Mouse (Mus musculus) T-helper 2 cell (primary cell): ENCODE data around the gene Btaf1.

Source experiments
- in situ Hi-C: fragments of 300-600 bp; cut with MboI, MseI; formaldehyde crosslinking; loops from one replicate; pipeline ENCODE4 v1.15.1; 2025; ENCODE audit warnings: high pct_unique_total_duplicates

Btaf1 gene

DNA sequence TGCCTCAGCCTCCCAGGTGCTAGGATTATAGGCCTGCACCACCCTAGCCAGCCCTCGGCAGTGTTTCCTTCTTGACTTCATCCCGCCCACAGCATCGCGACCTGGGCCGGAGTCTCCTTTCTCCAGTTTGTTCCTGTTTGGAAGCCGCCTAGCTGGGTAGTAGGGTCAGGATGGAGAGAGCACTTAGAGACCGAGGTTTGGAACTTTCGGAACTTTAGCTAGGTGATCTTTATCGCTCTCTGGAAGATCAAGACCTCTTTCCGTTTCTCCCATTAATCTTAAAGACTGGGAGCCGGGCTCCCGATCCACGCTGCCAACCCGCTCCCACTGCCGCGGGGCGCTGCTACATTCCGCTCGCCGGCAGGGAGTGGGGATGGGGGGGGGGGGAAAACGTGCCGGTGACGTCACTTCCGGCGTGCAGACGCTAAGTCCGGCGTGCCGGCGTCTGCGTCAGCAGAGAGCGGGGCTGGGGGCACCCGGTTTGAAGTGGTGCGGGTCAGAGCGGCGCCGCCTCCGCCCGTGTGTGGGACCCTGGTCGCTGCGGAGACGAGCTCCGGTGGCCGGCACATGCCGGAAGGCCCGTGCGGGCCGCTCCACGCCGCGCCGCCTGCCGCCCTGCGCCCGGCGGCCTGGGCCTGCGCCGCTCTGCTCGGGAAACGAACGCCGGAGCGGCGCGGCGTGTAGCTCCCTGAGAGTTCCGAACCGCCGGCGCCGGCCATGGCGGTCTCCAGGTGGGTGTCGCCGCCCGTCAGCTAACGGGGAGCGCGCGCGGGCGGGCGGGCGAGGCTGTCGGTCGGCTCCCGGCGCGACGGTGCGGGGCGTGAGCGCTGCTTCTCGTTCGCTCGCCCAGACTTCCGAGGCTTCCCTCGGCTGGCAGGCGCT, at the start of gene Btaf1:
Gene Btaf1 (plus strand): TSS at position 409 of the 882 bp plus-strand sequence.
- in situ Hi-C loops = loop anchor here (5.0 kb wide), 1 partner anchor 446 kb away; no protein-coding TSS in a partner anchor

- in situ Hi-C loops = no loop called here
Observed at GRCm38 (mm10) chr19:36877329-36877728, 48.5 kb upstream of the Btaf1 start.

DNA sequence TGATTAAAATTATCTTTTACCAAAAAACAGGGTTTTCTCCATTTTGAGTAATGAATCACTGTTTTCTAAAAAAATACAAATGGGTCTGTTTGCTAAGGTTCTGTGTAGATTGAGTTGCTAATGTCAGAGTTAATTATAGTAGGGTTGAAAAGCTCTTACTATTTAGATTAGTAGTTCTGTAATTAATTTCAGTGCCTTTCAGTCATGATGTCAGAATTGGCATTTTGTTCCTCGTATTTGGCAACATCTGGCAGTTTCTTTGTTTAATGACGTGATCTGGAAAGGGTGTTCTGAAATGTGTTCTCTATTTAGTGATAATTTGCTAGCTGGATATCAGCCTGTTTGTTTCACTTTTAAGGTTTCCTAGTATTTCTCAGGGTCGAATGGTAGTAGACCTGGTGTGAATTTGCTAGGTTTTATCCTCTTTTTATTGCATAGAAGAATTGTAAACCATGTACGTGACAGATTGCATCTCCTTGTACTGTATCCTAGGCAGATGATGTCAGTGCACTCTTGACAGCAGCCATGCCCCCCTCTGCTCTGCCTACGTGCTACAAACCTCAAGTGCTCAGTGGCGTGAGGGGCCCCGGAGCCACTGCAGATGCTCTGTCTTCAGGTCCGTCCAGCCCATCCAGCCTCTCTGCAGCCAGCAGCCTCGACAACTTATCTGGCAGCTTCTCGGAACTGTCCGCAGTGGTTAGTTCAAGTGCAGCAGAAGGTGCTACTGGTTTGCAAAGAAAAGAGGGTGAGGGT, 47.0 kb upstream of the Btaf1 start:
- in situ Hi-C loops = no loop called here

DNA sequence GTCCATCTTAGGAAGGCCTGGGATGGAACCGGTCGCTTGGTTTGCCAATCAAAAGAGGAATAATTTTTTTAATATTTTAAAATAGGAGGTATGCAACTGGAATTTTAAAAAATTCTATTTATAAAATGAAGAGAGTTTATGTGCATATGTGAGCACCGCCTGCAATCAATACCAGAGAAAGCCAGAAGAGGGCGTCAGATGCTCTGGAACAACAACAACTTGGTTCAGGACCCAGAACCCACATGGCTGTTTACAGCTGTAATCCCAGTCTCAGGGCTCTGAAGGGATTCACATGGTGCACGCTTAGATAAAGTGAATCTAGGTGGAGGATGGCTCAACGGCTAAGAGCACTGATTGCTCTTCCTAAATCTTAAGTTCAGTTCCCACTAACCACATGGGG, 42.8 kb upstream of the Btaf1 start:
- in situ Hi-C loops = no loop called here

DNA sequence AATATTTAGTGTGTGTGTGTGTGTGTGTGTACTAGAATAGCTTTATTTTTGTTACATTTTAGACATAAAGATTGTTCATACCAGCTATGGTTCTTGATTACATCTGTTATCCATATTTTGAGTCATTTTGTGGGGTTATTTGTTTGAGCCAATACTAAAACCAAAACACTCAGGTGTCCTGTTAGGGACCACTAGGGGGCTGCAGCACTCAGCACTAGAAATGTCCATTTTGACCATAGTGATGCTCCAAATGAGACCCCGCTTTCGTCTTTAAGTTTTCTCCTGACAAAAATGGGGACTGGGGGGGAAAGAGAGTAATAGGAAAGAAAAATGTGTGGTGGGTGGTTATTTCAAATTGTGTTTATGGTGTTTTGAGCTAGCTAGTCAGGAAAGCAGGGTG, 39.6 kb upstream of the Btaf1 start:
- in situ Hi-C loops = no loop called here

DNA sequence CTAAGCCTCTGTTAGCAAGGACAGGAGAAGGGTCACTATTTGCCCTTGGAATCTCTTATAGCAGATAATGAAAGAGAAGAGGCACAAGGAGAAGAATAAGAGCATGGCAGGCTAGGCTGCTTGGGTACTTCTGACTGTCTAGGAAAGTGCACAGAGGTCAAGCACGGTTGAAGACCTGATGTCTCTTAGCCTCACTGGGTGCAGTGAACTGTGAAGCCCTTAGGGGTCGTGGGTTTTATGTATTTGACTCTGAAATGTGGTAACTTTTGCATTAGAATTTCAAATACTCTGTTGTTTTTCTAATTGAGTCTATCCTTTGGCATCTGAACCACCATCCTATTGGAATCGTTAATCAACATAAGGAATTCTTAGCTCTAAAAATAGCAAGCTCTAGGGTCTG, 38.2 kb upstream of the Btaf1 start:
- in situ Hi-C loops = no loop called here

GRCm38 (mm10) chr19:36891746-36892145, 34.1 kb upstream of the Btaf1 start:
- in situ Hi-C loops = no loop called here

GRCm38 (mm10) chr19:36896791-36897569, 28.9 kb upstream of the Btaf1 start:
- in situ Hi-C loops = no loop called here

DNA sequence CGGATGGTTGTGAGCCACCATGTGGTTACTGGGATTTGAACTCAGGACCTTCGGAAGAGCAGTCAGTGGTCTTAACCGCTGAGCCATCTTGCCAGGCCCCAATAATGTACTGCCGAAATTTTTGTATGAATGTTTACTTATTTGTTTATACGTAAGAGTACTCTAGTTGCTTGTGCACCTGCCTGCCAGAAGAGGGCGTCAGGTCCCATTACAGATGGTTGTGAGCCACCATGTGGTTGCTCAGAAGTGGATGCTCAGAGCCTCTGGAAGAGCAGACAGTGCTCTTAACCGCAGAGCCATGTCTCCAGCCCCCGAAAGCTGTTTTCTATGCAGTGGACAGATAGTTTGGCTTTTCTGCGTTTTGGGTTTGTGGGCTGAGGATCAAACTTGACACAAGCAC, 28.1 kb upstream of the Btaf1 start:
- in situ Hi-C loops = no loop called here

DNA sequence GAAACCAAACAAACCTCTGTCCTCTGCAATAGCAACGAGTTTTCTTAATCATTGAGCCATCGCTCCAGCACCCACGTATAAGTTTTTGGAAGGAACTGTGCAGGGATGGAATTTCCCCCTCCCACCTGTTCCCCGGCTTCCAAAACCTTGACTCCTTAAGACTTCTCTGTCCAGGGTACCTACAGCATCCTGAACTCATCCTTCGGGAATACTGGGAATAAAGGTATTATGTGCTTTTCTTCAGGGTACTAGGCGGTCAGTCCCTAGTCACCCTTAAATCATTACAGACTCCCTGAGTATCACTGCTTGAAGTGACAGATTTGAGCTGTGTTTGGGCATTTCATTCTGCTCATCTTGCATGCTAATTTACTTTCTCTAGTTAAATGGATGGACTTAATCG, 22.5 kb upstream of the Btaf1 start:
- in situ Hi-C loops = loop anchor here (10.0 kb wide), 1 partner anchor 809 kb away; no protein-coding TSS in a partner anchor

DNA sequence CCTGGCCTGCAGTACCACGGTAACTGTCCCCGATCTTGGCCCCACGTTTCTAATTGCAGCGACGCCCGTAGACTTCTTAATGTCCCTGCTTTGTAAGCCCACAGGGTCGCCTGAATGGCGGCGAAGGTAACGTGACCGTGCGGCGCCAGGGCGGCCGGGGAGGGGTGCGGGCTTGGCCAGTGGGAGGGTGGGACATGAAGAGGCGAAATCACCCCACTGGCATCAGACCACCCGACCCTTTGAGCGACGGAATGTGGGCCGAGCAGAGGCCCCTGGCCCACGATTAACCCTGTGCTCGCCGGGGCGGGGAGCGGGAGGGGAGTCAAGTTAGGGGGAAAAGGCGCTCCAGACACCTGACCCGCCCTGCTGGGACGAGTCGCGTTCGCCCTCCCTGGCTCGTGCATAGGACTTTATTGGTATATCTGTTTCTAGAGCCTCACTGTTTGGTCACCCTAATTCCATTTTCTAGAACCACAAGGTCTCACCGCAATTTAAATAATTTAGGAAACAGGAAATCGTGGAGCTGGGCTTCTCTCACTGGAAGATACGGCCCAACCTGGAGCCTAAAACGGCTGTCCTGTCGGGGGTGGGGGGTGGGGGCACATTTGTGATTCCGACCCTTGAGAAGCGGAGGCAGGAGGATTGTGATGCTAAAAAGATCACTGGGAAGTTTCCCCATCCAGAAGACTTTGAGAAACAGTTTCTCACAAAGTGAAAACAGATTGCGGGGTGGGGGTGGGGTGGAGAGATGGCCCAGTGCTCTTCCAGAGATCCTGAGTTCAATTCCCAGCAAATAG, 21.5 kb upstream of the Btaf1 start:
- in situ Hi-C loops = loop anchor here (10.0 kb wide), 1 partner anchor 810 kb away; no protein-coding TSS in a partner anchor

DNA sequence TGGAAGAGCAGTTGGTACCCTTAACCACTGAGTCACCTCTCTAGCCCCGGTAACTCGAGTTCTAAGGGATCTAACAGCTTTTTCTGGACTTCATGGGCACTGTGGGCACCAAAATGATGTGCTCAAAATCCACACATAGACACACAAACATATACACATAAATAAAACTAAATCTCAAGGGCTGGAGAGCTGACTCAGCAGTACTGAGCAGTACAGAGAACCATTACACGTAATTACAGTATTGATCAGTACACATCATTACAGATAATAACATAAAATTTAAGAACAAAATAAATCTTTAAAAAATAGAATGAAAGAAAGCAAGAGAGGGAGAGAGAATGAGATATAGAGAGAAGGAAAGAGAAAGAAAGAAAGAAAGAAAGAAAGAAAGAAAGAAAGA, 16.7 kb upstream of the Btaf1 start:
- in situ Hi-C loops = loop anchor here (10.0 kb wide), 1 partner anchor 814 kb away; no protein-coding TSS in a partner anchor

DNA sequence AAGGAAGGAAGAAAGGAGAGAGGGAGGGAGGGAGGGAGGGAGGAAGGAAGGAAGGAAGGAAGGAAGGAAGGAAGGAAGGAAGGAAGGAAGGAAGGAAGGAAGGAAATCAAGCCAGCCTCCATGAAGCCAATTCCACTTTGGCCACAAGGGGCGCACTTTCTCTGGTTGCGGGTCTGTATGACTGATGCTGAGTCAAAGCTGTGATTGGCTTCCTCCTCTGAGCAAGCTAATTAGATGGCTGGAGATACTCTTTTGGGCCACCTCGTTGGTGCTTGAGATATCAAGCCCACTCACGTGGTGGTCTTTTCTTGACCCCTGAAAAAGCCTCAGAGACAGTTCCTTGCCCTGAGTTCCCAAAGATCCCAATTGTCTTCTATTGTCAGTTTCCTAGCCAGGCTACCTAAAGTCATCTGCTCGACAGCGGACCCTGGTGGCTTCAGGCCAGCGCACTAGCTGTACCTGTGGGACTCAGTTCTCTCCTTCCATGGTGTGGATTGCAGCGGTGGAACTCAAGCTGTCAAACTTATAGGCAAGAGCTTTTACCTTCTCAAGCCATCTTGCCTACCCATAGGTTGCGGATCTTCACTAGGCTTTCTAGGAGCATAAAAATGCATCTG, 16.1 kb upstream of the Btaf1 start:
- in situ Hi-C loops = loop anchor here (10.0 kb wide), 1 partner anchor 815 kb away; no protein-coding TSS in a partner anchor

DNA sequence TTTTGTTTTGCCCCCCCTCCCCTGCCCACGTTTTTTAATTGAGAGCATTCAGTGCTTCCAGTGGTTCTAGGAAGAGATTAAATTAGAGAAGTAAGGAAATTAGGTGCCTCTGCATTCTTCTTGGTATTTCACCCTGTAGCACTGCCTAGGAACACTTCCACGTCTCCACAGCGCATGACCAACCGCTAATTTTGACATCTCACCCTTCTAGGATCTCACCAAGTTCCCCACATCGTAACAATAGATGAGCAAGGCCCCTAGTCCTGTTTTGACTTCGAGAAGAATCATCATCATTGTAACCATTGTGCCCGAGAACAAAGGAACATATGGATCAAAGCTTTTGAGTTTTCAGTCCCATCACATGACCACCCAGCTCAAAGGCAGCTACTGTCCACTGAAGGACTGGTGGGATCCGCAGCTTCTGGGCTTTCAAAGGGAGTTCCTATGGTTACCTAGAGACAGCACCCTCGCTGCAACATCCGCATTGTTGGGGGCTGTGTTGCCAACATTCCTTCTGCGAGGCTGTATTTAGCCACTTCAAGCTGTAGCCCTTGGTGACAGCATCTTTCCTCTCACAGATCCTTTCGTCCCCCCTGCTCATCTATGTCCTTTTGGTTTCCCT, 15.3 kb upstream of the Btaf1 start:
- in situ Hi-C loops = no loop called here

DNA sequence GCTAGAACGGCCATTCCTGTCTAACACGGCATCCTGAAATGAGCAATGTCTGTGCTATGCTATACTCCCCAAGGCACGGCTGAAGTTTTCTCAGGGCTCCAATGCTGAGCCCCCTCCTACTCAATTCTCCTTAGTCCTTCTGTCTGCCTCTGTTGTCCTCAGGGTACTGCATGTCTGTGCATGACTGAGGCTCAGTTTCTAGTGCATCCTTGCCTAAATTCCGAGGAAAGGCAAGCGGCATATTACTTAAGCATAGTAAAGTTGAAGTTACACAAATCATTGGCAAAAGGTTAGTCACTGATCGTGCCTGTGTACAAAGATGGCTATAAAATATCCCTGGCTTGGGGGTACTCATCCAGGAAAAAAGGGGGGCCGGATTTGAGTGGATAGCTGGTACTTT, 12.8 kb upstream of the Btaf1 start:
- in situ Hi-C loops = no loop called here

DNA sequence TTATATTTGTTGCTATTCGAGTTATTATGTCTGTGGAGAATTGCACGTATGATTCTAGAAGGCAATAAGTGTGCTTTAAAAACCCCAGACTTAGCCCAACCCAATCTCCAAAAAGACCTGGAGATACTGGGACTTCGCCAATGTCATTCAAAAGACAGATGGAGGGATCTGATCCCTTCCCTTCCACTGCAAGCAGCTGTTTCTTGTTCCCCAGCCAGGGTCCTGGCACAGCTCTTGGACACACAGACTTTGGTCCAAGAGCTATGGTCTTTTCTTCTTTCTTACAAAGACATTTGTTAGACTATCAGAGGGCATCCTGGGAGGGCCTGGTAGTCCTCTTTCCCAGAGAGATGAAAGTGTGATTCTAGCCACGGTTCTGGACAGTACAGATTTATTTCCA, 9.7 kb upstream of the Btaf1 start:
- in situ Hi-C loops = no loop called here

GRCm38 (mm10) chr19:36916876-36917389, 8.9 kb upstream of the Btaf1 start:
- in situ Hi-C loops = no loop called here

DNA sequence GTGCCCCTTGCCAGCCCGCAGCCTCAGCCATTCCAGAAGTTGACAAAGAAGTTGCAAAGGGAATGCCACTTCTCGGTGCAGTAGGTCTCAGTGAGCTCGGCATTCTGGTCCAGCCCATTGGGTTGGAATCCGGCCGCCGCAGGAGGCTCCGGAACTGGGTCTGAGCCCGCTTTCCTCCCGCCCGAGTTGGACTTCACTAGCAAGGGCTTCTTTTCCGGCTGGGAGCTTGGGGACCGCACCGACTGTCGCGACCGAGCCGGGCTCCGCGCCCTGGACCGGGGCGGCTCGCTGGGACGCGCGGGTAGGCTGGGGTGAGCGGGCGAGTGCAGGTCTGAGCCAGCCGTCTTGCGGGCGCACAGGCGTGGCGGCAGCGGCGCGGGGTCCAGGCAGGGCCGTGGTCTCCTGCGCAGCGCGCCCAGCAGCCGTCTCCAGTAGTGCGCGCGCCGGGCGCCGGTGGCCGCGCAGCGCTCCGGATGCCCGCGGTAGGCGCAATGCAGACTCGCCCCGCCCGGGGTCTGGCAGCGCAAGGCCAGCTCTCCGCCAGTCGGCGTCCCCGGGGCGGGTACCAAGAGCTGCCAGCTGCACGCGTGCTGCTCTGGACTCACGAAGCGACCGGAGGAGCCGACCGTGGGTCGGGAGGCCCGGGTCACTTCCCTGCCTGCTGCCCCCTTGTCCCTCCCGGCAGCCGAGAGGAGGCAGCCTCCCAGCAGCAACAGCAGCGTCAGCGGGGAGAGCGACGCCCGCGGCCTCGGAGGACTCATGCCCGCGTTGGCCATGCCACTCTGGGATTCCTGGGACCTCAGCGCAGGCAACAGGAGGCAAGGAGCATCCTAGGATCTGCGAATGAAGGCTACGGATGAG, 7.2 kb upstream of the Btaf1 start:
- in situ Hi-C loops = no loop called here

GRCm38 (mm10) chr19:36919466-36919865, 6.4 kb upstream of the Btaf1 start, which contains the start of gene Fgfbp3:
Fgfbp3 (minus strand) TSS chr19:36919615.
- in situ Hi-C loops = no loop called here
